Mouse (Mus musculus) kidney, embryonic 16.5 days (tissue): ENCODE measurements around the gene Nyx. TPM values are rescaled to one million over a fixed set of nuclear protein-coding genes. Genes with fewer than 3 reads are reported as not detected.

Source experiments
- ATAC-seq: fragments of 200-750 bp; cut with Nextera tagmentation; 2 replicates; pipeline ENCODE4 v1.8.0; 2017; ENCODE audit warnings: moderate TSS enrichment; ENCODE audit not compliant: low FRiP score, low TSS enrichment
- H3K27ac ChIP-seq: fragments of 300-500 bp; sonication (generic); 2 replicates; pipeline ENCODE4 v1.5.1; 2014; ENCODE audit warnings: low read length
- H3K27me3 ChIP-seq: fragments of 300-500 bp; sonication (generic); 2 replicates; pipeline ENCODE4 v1.6.1; 2014; ENCODE audit warnings: low read length, control low read depth, mixed read lengths; ENCODE audit not compliant: insufficient read depth
- H3K36me3 ChIP-seq: fragments of 300-500 bp; sonication (generic); 2 replicates; pipeline ENCODE4 v1.6.1; 2014; ENCODE audit warnings: low read length, control low read depth, mixed read lengths; ENCODE audit not compliant: insufficient read depth
- H3K4me1 ChIP-seq: fragments of 300-500 bp; sonication (generic); 2 replicates; pipeline ENCODE4 v1.6.1; 2014; ENCODE audit warnings: low read length, control low read depth, mixed read lengths; ENCODE audit not compliant: insufficient read depth
- H3K4me2 ChIP-seq: fragments of 300-500 bp; sonication (generic); replicated peaks from 2 replicates; pipeline ENCODE4 v1.6.1; 2014; ENCODE audit warnings: low read depth, low read length
- H3K4me3 ChIP-seq: fragments of 300-500 bp; sonication (generic); 2 replicates; pipeline ENCODE4 v1.5.1; 2014; ENCODE audit warnings: mild to moderate bottlenecking, low read length
- H3K9ac ChIP-seq: fragments of 300-500 bp; sonication (generic); replicated peaks from 2 replicates; pipeline ENCODE4 v1.6.1; 2014; ENCODE audit warnings: low read length
- H3K9me3 ChIP-seq: fragments of 300-500 bp; sonication (generic); 2 replicates; pipeline ENCODE4 v1.6.1; 2016; ENCODE audit warnings: low read length, control low read depth
- whole genome bisulfite sequencing: fragments of 180-500 bp; shearing (Covaris S2); extraction: QIAGEN DNeasy Blood & Tissue Kit; methylation state at CpG from one replicate; pipeline ENCODE4 v1.1.7; 2014; 5-methylcytosine and 5-hydroxymethylcytosine counted together
- polyA plus RNA-seq: library from polyadenylated mRNA; unstranded; fragments of >200 nt; fragmentation: Nextera tagmentation; extraction: Ambion mirVana; gene quantifications from 2 replicates; pipeline ENCODE4 v1.2.1, GENCODE M21; 2015

Nyx gene
- polyA plus RNA-seq, 1 experiment from 2014 or later, result 0.04 TPM

DNA sequence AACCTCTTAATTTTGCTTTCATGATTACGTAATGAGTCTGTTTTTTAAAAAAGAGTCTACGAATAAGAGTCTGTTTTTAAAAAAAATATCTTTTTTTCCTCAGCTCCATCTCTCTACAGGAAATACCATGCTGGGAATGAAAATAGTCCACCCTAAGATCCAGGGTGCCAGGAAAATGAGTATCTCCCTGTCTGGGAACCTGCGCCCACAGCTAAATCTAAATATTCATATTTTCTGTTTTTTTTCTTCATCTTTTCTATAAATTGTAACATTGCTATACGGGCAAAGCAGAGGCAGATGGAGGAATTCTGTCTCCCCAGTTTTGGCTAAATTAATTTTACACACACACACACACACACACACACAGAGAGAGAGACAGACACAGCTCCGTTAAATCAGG is 48.0 kb downstream of the Nyx start:
- WGBS, result 96% methylated on average over 5 of the region's 5 CpGs
- H3K4me2 ChIP-seq, result no peak overlapping the region
- H3K4me1 ChIP-seq, result no peaks in the 10 kb centered on the region
- no peaks in the 10 kb centered on the region for H3K36me3 ChIP-seq
- H3K27ac ChIP-seq, result no peak overlapping the region
- no peak overlapping the region for H3K9ac ChIP-seq
- no peak for ATAC-seq
- H3K4me3 ChIP-seq, result no peak overlapping the region
- H3K9me3 ChIP-seq, result no peaks in the 10 kb centered on the region
- H3K27me3 ChIP-seq, result peaks cover 9% of the 10 kb centered on the region

DNA sequence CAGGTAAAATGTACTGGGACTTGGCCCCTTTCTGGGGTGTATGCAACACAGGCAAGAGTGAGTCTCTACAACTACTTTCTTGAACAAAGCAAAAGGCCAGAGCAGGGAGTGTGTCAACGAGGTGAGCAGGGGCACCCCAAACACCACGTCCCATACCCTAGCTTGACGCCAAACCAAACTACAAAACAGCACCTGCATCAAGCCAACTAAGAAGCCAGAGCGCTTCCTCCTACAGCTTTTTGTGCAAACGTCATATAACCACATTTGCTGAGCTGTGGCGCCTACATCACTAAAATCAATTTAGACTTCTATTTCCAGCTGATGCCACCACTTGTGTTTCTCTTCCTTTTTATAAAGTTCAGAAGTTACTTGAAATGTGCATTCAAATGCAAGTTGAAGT is 50.5 kb downstream of the Nyx start:
- Histone ChIP-seq H3K4me1 (no peaks in the 10 kb centered on the region), H3K4me3 (no peak overlapping the region), H3K36me3 (no peaks in the 10 kb centered on the region), H3K27ac (no peak overlapping the region), H3K27me3 (peaks cover 9% of the 10 kb centered on the region), H3K9ac (no peak overlapping the region), H3K9me3 (no peaks in the 10 kb centered on the region), H3K4me2 (no peak overlapping the region)
- ATAC-seq, result no peak
- WGBS, result 92% methylated on average over 6 of the region's 6 CpGs

DNA sequence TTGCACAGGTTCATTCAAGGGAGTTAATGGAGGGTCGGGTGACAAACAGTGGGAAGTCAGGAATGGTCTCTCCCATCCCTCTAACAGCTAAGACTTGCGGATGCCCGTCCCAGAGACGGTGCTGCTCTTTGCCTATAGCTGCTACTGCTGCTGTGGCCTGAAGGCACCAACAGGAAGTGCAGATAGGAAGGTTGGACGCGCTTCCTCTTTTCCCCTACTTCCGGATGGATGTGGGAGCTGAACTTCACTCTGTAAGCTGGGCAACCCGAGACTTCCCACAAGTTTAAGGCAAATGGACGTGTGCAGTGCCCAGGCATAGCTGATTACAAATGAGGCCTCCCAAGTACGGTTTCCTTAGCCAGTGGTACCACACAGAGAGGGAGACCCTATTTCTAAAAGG is 52.1 kb downstream of the Nyx start:
- Histone ChIP-seq H3K36me3 (no peaks in the 10 kb centered on the region), H3K4me1 (no peaks in the 10 kb centered on the region), H3K4me3 (no peak overlapping the region), H3K9ac (no peak overlapping the region), H3K27ac (no peak overlapping the region), H3K9me3 (no peaks in the 10 kb centered on the region), H3K4me2 (no peak overlapping the region), H3K27me3 (peaks cover 9% of the 10 kb centered on the region)
- WGBS, result 75% methylated on average over 10 of the region's 10 CpGs
- ATAC-seq, result no peak

GRCm38 (mm10) chrX:13518781-13519407 is 53.0 kb downstream of the Nyx start:
- no peak for ATAC-seq
- Histone ChIP-seq H3K9ac (no peak overlapping the region), H3K27me3 (peaks cover 10% of the 10 kb centered on the region), H3K27ac (no peak overlapping the region), H3K9me3 (no peaks in the 10 kb centered on the region), H3K4me1 (no peaks in the 10 kb centered on the region), H3K4me3 (no peak overlapping the region), H3K36me3 (no peaks in the 10 kb centered on the region), H3K4me2 (no peak overlapping the region)
- WGBS, result 80% methylated on average over 4 of the region's 4 CpGs

DNA sequence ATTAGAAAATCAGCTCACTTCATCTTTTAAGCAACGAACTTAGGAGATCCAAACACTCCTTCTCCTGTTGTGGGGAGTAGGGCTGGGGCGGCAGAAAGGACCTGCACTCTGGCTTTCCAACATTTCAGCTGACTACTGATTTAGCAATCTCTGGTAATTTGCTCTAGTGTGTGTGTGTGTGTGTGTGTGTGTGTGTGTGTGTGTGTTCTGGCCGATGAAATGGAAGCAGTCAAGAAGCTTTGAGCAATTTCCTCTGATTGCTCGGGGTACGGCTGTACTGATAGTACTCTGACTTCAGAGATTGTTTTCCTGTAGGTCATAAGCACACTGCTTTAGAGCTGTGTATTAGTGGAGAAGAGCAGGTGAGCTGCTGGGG is 53.5 kb downstream of the Nyx start:
- H3K9ac ChIP-seq, result no peak overlapping the region
- H3K4me3 ChIP-seq, result no peak overlapping the region
- ATAC-seq, result no peak
- H3K27ac ChIP-seq, result no peak overlapping the region
- H3K4me2 ChIP-seq, result no peak overlapping the region
- WGBS, result 81% methylated on average over 5 of the region's 5 CpGs
- H3K27me3 ChIP-seq, result peaks cover 12% of the 10 kb centered on the region
- no peaks in the 10 kb centered on the region for H3K9me3 ChIP-seq
- no peaks in the 10 kb centered on the region for H3K36me3 ChIP-seq
- no peaks in the 10 kb centered on the region for H3K4me1 ChIP-seq

GRCm38 (mm10) chrX:13520566-13520965 is 54.7 kb downstream of the Nyx start:
- Histone ChIP-seq H3K4me2 (no peak overlapping the region), H3K27me3 (peaks cover 9% of the 10 kb centered on the region), H3K36me3 (no peaks in the 10 kb centered on the region), H3K27ac (no peak overlapping the region), H3K9me3 (no peaks in the 10 kb centered on the region), H3K4me3 (no peak overlapping the region), H3K9ac (no peak overlapping the region), H3K4me1 (no peaks in the 10 kb centered on the region)
- 76% methylated on average over 4 of the region's 4 CpGs for WGBS
- no peak for ATAC-seq

DNA sequence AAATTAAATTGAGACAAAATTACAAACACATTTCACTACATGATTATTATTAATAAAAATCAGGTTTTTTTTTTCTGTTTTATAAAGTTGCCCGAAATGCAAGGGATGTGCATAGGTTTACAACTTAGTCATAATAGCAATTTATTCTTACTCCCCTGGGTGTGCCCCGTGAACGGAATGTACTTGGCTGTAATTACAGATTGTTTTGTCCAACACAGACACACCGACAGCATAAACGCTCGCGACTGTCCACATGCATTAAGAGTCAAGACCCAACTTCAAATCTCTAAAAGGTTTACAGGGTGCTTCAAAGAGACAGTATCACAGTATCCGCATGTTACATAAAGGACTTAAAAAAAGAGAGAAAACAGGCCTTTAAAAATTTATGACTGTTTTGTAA is 55.4 kb downstream of the Nyx start:
- Histone ChIP-seq H3K4me3 (no peak overlapping the region), H3K4me2 (no peak overlapping the region), H3K9ac (no peak overlapping the region), H3K9me3 (no peaks in the 10 kb centered on the region), H3K36me3 (no peaks in the 10 kb centered on the region), H3K4me1 (no peaks in the 10 kb centered on the region), H3K27ac (no peak overlapping the region), H3K27me3 (peaks cover 9% of the 10 kb centered on the region; the same call in 1 of the 2 replicates)
- WGBS, result 89% methylated on average over 8 of the region's 8 CpGs
- ATAC-seq, result no peak

Other genes with a start within 250 kb of the Nyx start
- 128 and 132 TPM in 2 replicates for gene Ddx3x, start 185.1 kb upstream of the Nyx start, polyA plus RNA-seq
- gene Gpr34, start 166.0 kb downstream of the Nyx start, polyA plus RNA-seq, result 1.1 TPM in 2 replicates
- gene Gpr82, start 195.3 kb downstream of the Nyx start, polyA plus RNA-seq, result 0.26 and 0.53 TPM in 2 replicates